Mouse (Mus musculus): ENCODE measurements around the gene Wdr73. TPM values are rescaled to one million over a fixed set of nuclear protein-coding genes. Genes with fewer than 3 reads are reported as not detected.

Wdr73 gene
- polyA plus RNA-seq (2012; fragmentation: generic; extraction: Trizol) = 10 to 100 TPM in 1 of 2 experiments, 1 to 10 TPM in 1; 9.9 to 15.7 TPM

GRCm38 (mm10) chr7:80900944-80901501 lies at the start of gene Wdr73:
Gene Wdr73, minus strand, starts transcription at chr7:80901269.

GRCm38 (mm10) chr7:80947445-80948350 lies 46.6 kb upstream of the Wdr73 start, which contains the start of gene Sec11a:
Gene Sec11a, minus strand, starts transcription at chr7:80947780.

GRCm38 (mm10) chr7:80904921-80905515 lies 3.9 kb upstream of the Wdr73 start, which contains the start of gene Nmb:
Gene Nmb, minus strand, starts transcription at chr7:80905076.

GRCm38 (mm10) chr7:80860729-80861274 lies 40.3 kb downstream of the Wdr73 start, which contains the start of gene Zscan2:
Gene Zscan2, plus strand, starts transcription at chr7:80860920.

Other genes with a start within 250 kb of the Wdr73 start
- gene Crtc3, start 212.4 kb downstream of the Wdr73 start, polyA plus RNA-seq (2012; fragmentation: generic; extraction: Trizol) = 10 to 100 TPM in 1 of 2 experiments, 1 to 10 TPM in 1; 2.7 to 11.0 TPM
- gene Iqgap1, start 75.3 kb downstream of the Wdr73 start, polyA plus RNA-seq (2012; fragmentation: generic; extraction: Trizol) = 10 to 100 TPM; 10.0 to 39.6 TPM
- 10 to 100 TPM in 1 of 2 experiments, 1 to 10 TPM in 1; 1.8 to 15.9 TPM for gene Zscan2, start 40.3 kb downstream of the Wdr73 start, polyA plus RNA-seq (2012; fragmentation: generic; extraction: Trizol)
- gene Nmb, start 3.8 kb upstream of the Wdr73 start, polyA plus RNA-seq (2012; fragmentation: generic; extraction: Trizol) = 1 to 10 TPM in 1 of 2 experiments, under 1 TPM in 1; 0.33 to 2.1 TPM
- gene Sec11a, start 46.5 kb upstream of the Wdr73 start, polyA plus RNA-seq (2012; fragmentation: generic; extraction: Trizol) = 100 to 1,000 TPM in 1 of 2 experiments, 10 to 100 TPM in 1; 51.3 to 103 TPM
- gene Zfp592, start 92.4 kb upstream of the Wdr73 start, polyA plus RNA-seq (2012; fragmentation: generic; extraction: Trizol) = 10 to 100 TPM in 1 of 2 experiments, 1 to 10 TPM in 1; 4.1 to 10.3 TPM
- gene Alpk3, start 156.3 kb upstream of the Wdr73 start, polyA plus RNA-seq (2012; fragmentation: generic; extraction: Trizol) = under 1 TPM in 1 of 2 experiments, not detected in 1; 0.02 TPM
- gene Slc28a1, start 213.5 kb upstream of the Wdr73 start, polyA plus RNA-seq (2012; fragmentation: generic; extraction: Trizol) = under 1 TPM in 1 of 2 experiments, not detected in 1; 0.01 TPM